Mouse (Mus musculus): ENCODE measurements around the gene Poln. TPM values are rescaled to one million over a fixed set of nuclear protein-coding genes. Genes with fewer than 3 reads are reported as not detected.

The Poln gene
- polyA plus RNA-seq, 1 experiment from 2014 or later: 1.2 TPM

GRCm38 (mm10) chr5:34032520-34032919 is 136.7 kb downstream of the Poln start:
- H3K36me3 ChIP-seq: no peaks in the 10 kb centered on the region
- no peak overlapping the region for H3K4me3 ChIP-seq
- H3K9ac ChIP-seq: no peak overlapping the region
- WGBS: 78% methylated on average over 3 of the region's 3 CpGs
- ATAC-seq (ENCODE audit: insufficient number of reproducible peaks, insufficient read depth, low FRiP score, low TSS enrichment): no peak
- H3K4me2 ChIP-seq (replicated peaks): no peak overlapping the region
- no peaks in the 10 kb centered on the region for H3K9me3 ChIP-seq
- no peaks in the 10 kb centered on the region for H3K4me1 ChIP-seq
- H3K27me3 ChIP-seq: no peaks in the 10 kb centered on the region
- H3K27ac ChIP-seq: no peak overlapping the region

DNA sequence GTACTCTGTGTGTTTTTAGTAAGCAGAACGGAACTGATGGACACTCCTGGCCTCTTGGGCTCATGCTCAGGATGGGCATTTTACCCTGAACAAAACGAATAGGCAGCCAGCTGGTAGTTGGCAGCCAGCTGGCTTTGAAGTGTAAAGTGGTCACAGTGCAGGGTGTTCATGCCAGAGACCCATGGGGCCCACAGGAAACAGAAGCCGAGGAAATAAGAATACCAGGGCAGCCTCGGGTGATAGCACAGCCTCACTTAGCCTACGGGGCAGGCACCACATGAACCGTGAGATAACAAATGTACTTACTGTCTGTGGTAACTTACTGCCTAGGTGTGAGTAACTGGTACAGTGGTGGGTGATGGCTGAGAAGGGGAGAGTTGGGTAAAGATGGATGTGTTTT is 138.2 kb downstream of the Poln start:
- H3K9ac ChIP-seq: no peak overlapping the region
- H3K4me1 ChIP-seq: no peaks in the 10 kb centered on the region
- H3K27ac ChIP-seq: no peak overlapping the region
- H3K9me3 ChIP-seq: no peaks in the 10 kb centered on the region
- H3K36me3 ChIP-seq: no peaks in the 10 kb centered on the region
- 72% methylated on average over 6 of the region's 6 CpGs for WGBS
- no peak overlapping the region for H3K4me2 ChIP-seq (replicated peaks)
- no peak overlapping the region for H3K4me3 ChIP-seq
- ATAC-seq (ENCODE audit: insufficient number of reproducible peaks, insufficient read depth, low FRiP score, low TSS enrichment): no peak
- no peaks in the 10 kb centered on the region for H3K27me3 ChIP-seq

- H3K4me3 ChIP-seq: no peak overlapping the region
- no peaks in the 10 kb centered on the region for H3K27me3 ChIP-seq
- H3K27ac ChIP-seq: no peak overlapping the region
- WGBS: 67% methylated on average over 4 of the region's 4 CpGs
- no peaks in the 10 kb centered on the region for H3K4me1 ChIP-seq
- H3K4me2 ChIP-seq (replicated peaks): no peak overlapping the region
- H3K9ac ChIP-seq: no peak overlapping the region
- ATAC-seq (ENCODE audit: insufficient number of reproducible peaks, insufficient read depth, low FRiP score, low TSS enrichment): no peak
- H3K9me3 ChIP-seq: no peaks in the 10 kb centered on the region
- no peaks in the 10 kb centered on the region for H3K36me3 ChIP-seq
Measured at GRCm38 (mm10) chr5:34030101-34030500, 139.1 kb downstream of the Poln start.

GRCm38 (mm10) chr5:34018968-34019367 is 150.3 kb downstream of the Poln start:
- ATAC-seq (ENCODE audit: insufficient number of reproducible peaks, insufficient read depth, low FRiP score, low TSS enrichment): no peak
- Histone ChIP-seq H3K27ac (no peak overlapping the region), H3K4me3 (no peak overlapping the region), H3K9me3 (no peaks in the 10 kb centered on the region), H3K36me3 (no peaks in the 10 kb centered on the region), H3K9ac (no peak overlapping the region), H3K4me1 (no peaks in the 10 kb centered on the region), H3K4me2 (replicated peaks) (no peak overlapping the region), H3K27me3 (no peaks in the 10 kb centered on the region)
- WGBS: 80% methylated on average over 4 of the region's 4 CpGs

DNA sequence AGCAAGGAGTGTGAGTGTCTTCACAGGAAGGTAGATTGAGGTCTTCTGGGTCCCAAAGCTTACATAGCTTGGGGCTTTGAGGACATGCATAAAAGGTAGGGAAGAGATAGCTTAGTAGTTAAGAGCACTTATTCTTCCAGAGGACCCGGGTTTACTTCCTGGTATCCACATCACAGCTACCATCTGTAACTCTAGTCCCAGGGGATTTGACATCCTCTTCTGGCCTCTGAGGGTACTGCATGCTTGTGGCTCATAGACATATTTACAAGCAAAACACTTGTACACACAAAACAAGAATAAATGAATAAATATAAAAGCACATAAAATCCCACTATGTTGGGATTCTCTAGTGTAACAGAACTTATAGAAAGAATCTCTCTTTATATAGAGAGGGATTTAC is 154.6 kb downstream of the Poln start:
- H3K27ac ChIP-seq: no peak overlapping the region
- H3K27me3 ChIP-seq: no peaks in the 10 kb centered on the region
- H3K9me3 ChIP-seq: no peaks in the 10 kb centered on the region
- no peaks in the 10 kb centered on the region for H3K36me3 ChIP-seq
- no peaks in the 10 kb centered on the region for H3K4me1 ChIP-seq
- H3K9ac ChIP-seq: no peak overlapping the region
- WGBS: 76% methylated on average over 1 of the region's 1 CpGs
- ATAC-seq (ENCODE audit: insufficient number of reproducible peaks, insufficient read depth, low FRiP score, low TSS enrichment): no peak
- H3K4me3 ChIP-seq: no peak overlapping the region
- H3K4me2 ChIP-seq (replicated peaks): no peak overlapping the region

- Histone ChIP-seq H3K4me3 (no peak overlapping the region), H3K36me3 (no peaks in the 10 kb centered on the region), H3K9me3 (no peaks in the 10 kb centered on the region), H3K4me2 (replicated peaks) (no peak overlapping the region), H3K27me3 (no peaks in the 10 kb centered on the region), H3K4me1 (no peaks in the 10 kb centered on the region), H3K9ac (no peak overlapping the region), H3K27ac (no peak overlapping the region)
- no peak for ATAC-seq (ENCODE audit: insufficient number of reproducible peaks, insufficient read depth, low FRiP score, low TSS enrichment)
- 83% methylated on average over 4 of the region's 4 CpGs for WGBS
Measured at GRCm38 (mm10) chr5:34007392-34007941, 161.8 kb downstream of the Poln start.

DNA sequence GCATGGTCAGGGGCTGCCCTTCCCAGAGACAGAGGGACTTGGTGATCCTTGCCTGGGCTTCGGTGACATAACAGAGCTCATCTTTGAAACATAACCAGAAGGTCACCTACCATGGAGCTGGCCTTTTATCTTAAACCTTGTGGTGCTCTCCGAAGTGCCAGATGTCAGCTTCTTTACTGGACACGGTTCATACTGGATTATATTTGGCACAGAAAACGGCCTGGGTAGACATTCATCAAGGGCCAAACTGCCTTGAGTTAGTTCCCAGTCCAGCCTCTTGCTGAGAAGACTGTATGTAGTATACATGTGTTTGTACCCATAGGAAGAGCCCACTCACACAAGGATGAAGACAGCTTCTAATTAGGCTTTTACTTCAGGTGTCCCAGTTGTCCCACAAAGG is 162.4 kb downstream of the Poln start:
- H3K4me2 ChIP-seq (replicated peaks): no peak overlapping the region
- no peaks in the 10 kb centered on the region for H3K27me3 ChIP-seq
- ATAC-seq (ENCODE audit: insufficient number of reproducible peaks, insufficient read depth, low FRiP score, low TSS enrichment): no peak
- H3K9ac ChIP-seq: no peak overlapping the region
- no peaks in the 10 kb centered on the region for H3K36me3 ChIP-seq
- no peaks in the 10 kb centered on the region for H3K9me3 ChIP-seq
- H3K4me3 ChIP-seq: no peak overlapping the region
- H3K27ac ChIP-seq: no peak overlapping the region
- H3K4me1 ChIP-seq: no peaks in the 10 kb centered on the region
- WGBS: 88% methylated on average over 4 of the region's 4 CpGs

- peaks cover 5% of the 10 kb centered on the region for H3K27me3 ChIP-seq
- H3K4me2 ChIP-seq (replicated peaks): no peak overlapping the region
- WGBS: 83% methylated on average over 5 of the region's 5 CpGs
- no peak overlapping the region for H3K4me3 ChIP-seq
- no peak for ATAC-seq (ENCODE audit: insufficient number of reproducible peaks, insufficient read depth, low FRiP score, low TSS enrichment)
- H3K4me1 ChIP-seq: no peaks in the 10 kb centered on the region
- no peak overlapping the region for H3K27ac ChIP-seq
- no peaks in the 10 kb centered on the region for H3K9me3 ChIP-seq
- H3K9ac ChIP-seq: no peak overlapping the region
- no peaks in the 10 kb centered on the region for H3K36me3 ChIP-seq
Measured at GRCm38 (mm10) chr5:34004618-34005017, 164.6 kb downstream of the Poln start.

- Histone ChIP-seq H3K9ac (no peak overlapping the region), H3K4me2 (replicated peaks) (no peak overlapping the region), H3K36me3 (no peaks in the 10 kb centered on the region), H3K27me3 (peaks cover 25% of the 10 kb centered on the region), H3K4me3 (no peak overlapping the region), H3K9me3 (no peaks in the 10 kb centered on the region), H3K4me1 (no peaks in the 10 kb centered on the region), H3K27ac (no peak overlapping the region)
- no peak for ATAC-seq (ENCODE audit: insufficient number of reproducible peaks, insufficient read depth, low FRiP score, low TSS enrichment)
- WGBS: 88% methylated on average over 4 of the region's 4 CpGs
Measured at GRCm38 (mm10) chr5:34002636-34003035, 166.6 kb downstream of the Poln start.

- Histone ChIP-seq H3K36me3 (no peaks in the 10 kb centered on the region), H3K27me3 (peaks cover 38% of the 10 kb centered on the region), H3K4me1 (peaks cover 6% of the 10 kb centered on the region; the same call in 1 of the 2 replicates), H3K9ac (no peak overlapping the region), H3K4me2 (replicated peaks) (no peak overlapping the region), H3K27ac (no peak overlapping the region), H3K4me3 (no peak overlapping the region), H3K9me3 (no peaks in the 10 kb centered on the region)
- ATAC-seq (ENCODE audit: insufficient number of reproducible peaks, insufficient read depth, low FRiP score, low TSS enrichment): no peak
- WGBS: 92% methylated on average over 1 of the region's 1 CpGs
Measured at GRCm38 (mm10) chr5:34001401-34001800, 167.8 kb downstream of the Poln start.

GRCm38 (mm10) chr5:34000809-34001208 is 168.4 kb downstream of the Poln start:
- H3K4me3 ChIP-seq: no peak overlapping the region
- H3K9ac ChIP-seq: no peak overlapping the region
- peaks cover 6% of the 10 kb centered on the region; the same call in 1 of the 2 replicates for H3K4me1 ChIP-seq
- H3K27ac ChIP-seq: no peak overlapping the region
- peaks cover 44% of the 10 kb centered on the region for H3K27me3 ChIP-seq
- ATAC-seq (ENCODE audit: insufficient number of reproducible peaks, insufficient read depth, low FRiP score, low TSS enrichment): no peak
- no peaks in the 10 kb centered on the region for H3K9me3 ChIP-seq
- WGBS: 94% methylated on average over 25 of the region's 25 CpGs
- H3K36me3 ChIP-seq: no peaks in the 10 kb centered on the region
- H3K4me2 ChIP-seq (replicated peaks): no peak overlapping the region

DNA sequence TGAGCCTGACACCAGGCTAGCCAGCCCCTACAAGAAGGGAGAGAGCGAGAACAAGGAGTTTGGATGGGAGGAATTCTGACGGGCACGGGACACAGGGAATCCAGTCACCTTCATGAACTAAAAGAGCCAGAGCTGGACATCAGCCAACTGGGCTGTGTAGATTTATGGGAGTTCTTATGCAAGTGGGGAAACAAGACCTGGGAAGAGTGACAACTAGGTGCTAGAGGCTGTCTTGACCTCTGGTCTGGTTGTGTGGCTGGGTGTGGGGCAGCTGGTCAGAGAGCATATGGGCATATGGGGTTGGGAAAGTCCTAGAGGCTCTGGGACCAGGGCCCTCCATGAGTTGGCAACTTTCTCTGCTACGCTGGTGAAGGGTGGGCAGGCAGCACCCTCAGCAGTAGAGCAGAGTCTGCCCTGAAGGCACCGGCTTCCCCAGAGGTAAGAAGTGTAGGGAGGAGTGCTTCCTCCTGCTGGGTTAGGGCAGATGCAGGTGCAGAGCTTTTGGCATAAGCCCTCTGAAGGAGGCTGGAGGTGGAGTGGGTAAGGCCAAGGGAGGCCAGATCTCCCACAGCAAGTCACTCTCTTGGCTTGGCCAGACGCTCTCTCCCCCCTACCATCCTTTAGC is 169.7 kb downstream of the Poln start:
- 88% methylated on average over 6 of the region's 6 CpGs for WGBS
- Histone ChIP-seq H3K9ac (no peak overlapping the region), H3K27ac (no peak overlapping the region), H3K4me1 (peaks cover 6% of the 10 kb centered on the region; the same call in 1 of the 2 replicates), H3K9me3 (no peaks in the 10 kb centered on the region), H3K27me3 (peaks cover 56% of the 10 kb centered on the region), H3K4me3 (no peak overlapping the region), H3K36me3 (no peaks in the 10 kb centered on the region), H3K4me2 (replicated peaks) (no peak overlapping the region)
- no peak for ATAC-seq (ENCODE audit: insufficient number of reproducible peaks, insufficient read depth, low FRiP score, low TSS enrichment)

Data from embryonic facial prominence, embryonic 12.5 days (tissue).